In the genomic region with DNA sequence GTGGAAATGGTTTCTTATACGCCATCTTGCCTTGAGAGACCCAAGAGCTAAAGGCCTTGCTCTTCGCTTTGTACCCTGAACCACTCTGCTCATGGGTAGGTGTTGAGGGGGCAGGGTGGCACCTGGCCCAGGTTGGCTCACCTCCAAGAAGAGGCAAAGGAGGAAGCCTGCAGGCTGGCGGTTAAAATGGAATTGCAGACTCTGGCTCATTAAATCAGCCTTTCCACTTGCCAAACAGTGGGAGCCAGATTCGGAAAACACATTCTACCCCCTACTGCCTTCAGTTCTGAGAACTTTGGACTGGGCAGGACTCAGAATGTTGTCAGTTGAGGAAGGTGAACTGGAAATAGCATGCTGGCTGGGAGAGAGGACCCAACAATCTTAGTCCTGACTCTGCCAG, we compare ENCODE assay signal across 11 mouse cellular contexts. TPM values are rescaled to one million over a fixed set of nuclear protein-coding genes. Genes with fewer than 3 reads are reported as not detected.
DNase-seq lines count a peak whose midpoint lies in the region; ATAC-seq and TF ChIP-seq lines count a peak whose summit lies in the region.
"Had no signal": no experiment of that assay in that cellular context is flagged by ENCODE, and none has a peak within 500 bp of the region (broad histone marks: within the 10 kb centered on the region; RNA-seq: fewer than 3 reads in every experiment).

No protein-coding gene starts in this region.

- H3K27me3 ChIP-seq in lung, postnatal 0 days (replicated peaks; ENCODE audit: insufficient read depth, low read length) = no peaks in the 10 kb centered on the region
- H3K27me3 ChIP-seq: limb, embryonic 15.5 days had no signal

- H3K4me2 ChIP-seq in lung, postnatal 0 days (replicated peaks; ENCODE audit: low read depth, low read length) = no peak overlapping the region
- H3K4me2 ChIP-seq: limb, embryonic 15.5 days had no signal

- no peaks in the 10 kb centered on the region for H3K9me3 ChIP-seq in lung, postnatal 0 days (ENCODE audit: low read length)
- H3K9me3 ChIP-seq: limb, embryonic 15.5 days had no signal

- peaks cover 4% of the 10 kb centered on the region; the same call in 1 of the 2 replicates for H3K4me1 ChIP-seq in lung, postnatal 0 days (ENCODE audit: insufficient read depth, low read depth, low read length)
- H3K4me1 ChIP-seq: limb, embryonic 15.5 days had no signal

- DNase-seq in frontal cortex, adult 2 months (ENCODE audit: extremely low spot score in 1 of 2, low spot score in 1 of 2) = peak; percentile 20 to 66
- no peak for DNase-seq in frontal cortex, postnatal 14 days (ENCODE audit: low spot score in 2 of 2)
- DNase-seq in lung, postnatal 4 days = peak; percentile 39 to 48
- no peak for DNase-seq in lung, postnatal 0 days (ENCODE audit: low spot score)
- DNase-seq in kidney, adult 9 months = peak; percentile 97
- DNase-seq in right cerebral cortex, postnatal 25 days = peak; percentile 10
- no peak for DNase-seq in T-cell, adult 2 months (ENCODE audit: low spot score)
- DNase-seq: spleen, adult 18-20 months had no signal

- no peak overlapping the region for H3K27ac ChIP-seq in lung, postnatal 0 days (ENCODE audit: low read length)
- H3K27ac ChIP-seq: limb, embryonic 15.5 days had no signal

- WGBS in lung, postnatal 0 days = 73% methylated on average over 4 of the region's 4 CpGs

- no peak for TF ChIP-seq CTCF in lung, postnatal 0 days (IDR thresholded peaks at IDR 0.05)

- TF ChIP-seq EP300 in lung, postnatal 0 days (IDR thresholded peaks at IDR 0.05) = no peak

- no peaks in the 10 kb centered on the region for H3K36me3 ChIP-seq in lung, postnatal 0 days (ENCODE audit: insufficient read depth, low read length)

- ATAC-seq in lung, postnatal 0 days = no peak
- ATAC-seq in inflammation-experienced regulatory T-cells, adult 6 months = no peak
- ATAC-seq: midbrain, embryonic 16.5 days had no signal

- no peak overlapping the region for H3K9ac ChIP-seq in lung, postnatal 0 days (replicated peaks; ENCODE audit: low read depth)
- H3K9ac ChIP-seq: limb, embryonic 15.5 days had no signal

- H3K4me3 ChIP-seq in lung, postnatal 0 days (ENCODE audit: low read depth, low read length) = no peak overlapping the region
- H3K4me3 ChIP-seq: limb, embryonic 15.5 days had no signal

RNA-seq across cellular contexts. Expression of a gene that starts 17.9 kb away (rescaled TPM):
- polyA plus RNA-seq in frontal cortex, adult 2 months (2012; rRNA removed) = 13.9 and 15.4 TPM in 2 replicates
- polyA plus RNA-seq in lung, postnatal 0 days (2015; fragmentation: Nextera tagmentation; extraction: Ambion mirVana) = 37.1 and 39.4 TPM in 2 replicates
- 10 to 100 TPM; 13.4 to 17.2 (median 15.1) TPM for polyA plus RNA-seq in inflammation-experienced regulatory T-cells, adult 6 months (2017; shearing (Covaris generic))

RNA-seq across cellular contexts. Expression of a gene that starts 36.3 kb away (rescaled TPM):
- 5.8 and 6.0 TPM in 2 replicates for polyA plus RNA-seq in frontal cortex, adult 2 months (2012; rRNA removed)
- polyA plus RNA-seq in lung, postnatal 0 days (2015; fragmentation: Nextera tagmentation; extraction: Ambion mirVana) = 0.38 and 0.54 TPM in 2 replicates
- under 1 TPM in 1 of 3 experiments, not detected in 2; 0.12 TPM for polyA plus RNA-seq in inflammation-experienced regulatory T-cells, adult 6 months (2017; shearing (Covaris generic))

RNA-seq across cellular contexts. Expression of a gene that starts 56.7 kb away (rescaled TPM):
- polyA plus RNA-seq in frontal cortex, adult 2 months (2012; rRNA removed) = 206 and 237 TPM in 2 replicates
- 1.0 and 1.2 TPM in 2 replicates for polyA plus RNA-seq in lung, postnatal 0 days (2015; fragmentation: Nextera tagmentation; extraction: Ambion mirVana)
- 10 to 100 TPM in 2 of 3 experiments, 1 to 10 TPM in 1; 8.4 to 21.5 (median 17.2) TPM for polyA plus RNA-seq in inflammation-experienced regulatory T-cells, adult 6 months (2017; shearing (Covaris generic))

RNA-seq across cellular contexts. Expression of a gene that starts 57.0 kb away (rescaled TPM):
- 65.9 and 66.7 TPM in 2 replicates for polyA plus RNA-seq in frontal cortex, adult 2 months (2012; rRNA removed)
- polyA plus RNA-seq in lung, postnatal 0 days (2015; fragmentation: Nextera tagmentation; extraction: Ambion mirVana) = 15.0 and 16.8 TPM in 2 replicates
- 10 to 100 TPM in 2 of 3 experiments, 1 to 10 TPM in 1; 6.9 to 17.6 (median 15.9) TPM for polyA plus RNA-seq in inflammation-experienced regulatory T-cells, adult 6 months (2017; shearing (Covaris generic))

Comparison
In these comparisons a context has a peak if more than half of its experiments do, and no peak if none do; other contexts are left out.
1. DNase-seq: peak in frontal cortex, adult 2 months (2 of 2), lung, postnatal 4 days (2 of 2), kidney, adult 9 months (single experiment) and right cerebral cortex, postnatal 25 days (single experiment); none in frontal cortex, postnatal 14 days (0 of 2), lung, postnatal 0 days (single experiment) and T-cell, adult 2 months (single experiment).